ENCODE assay signal across 8 mouse cellular contexts in genomic region chr9:111289294-111289831, GRCm38 (mm10). TPM values are rescaled to one million over a fixed set of nuclear protein-coding genes. Genes with fewer than 3 reads are reported as not detected.
DNase-seq lines count a peak whose midpoint lies in the region; TF ChIP-seq lines count a peak whose summit lies in the region.

No protein-coding gene starts in this region.

- peak; percentile 8 for DNase-seq in adrenal gland, adult 2 months
- no peak for DNase-seq in adrenal gland, postnatal 25 days
- peak; percentile 47 for DNase-seq in kidney, adult 11 months
- peak; percentile 40 to 60 for DNase-seq in lung, adult 18-20 months
- DNase-seq in left cerebral cortex, postnatal 36 days (ENCODE audit: low spot score in 2 of 2): no peak
- no peak for DNase-seq in spleen, adult 18-20 months
- DNase-seq in spleen, adult 12 weeks (ENCODE audit: low spot score): no peak

- H3K4me3 ChIP-seq in bone marrow macrophage, adult 2 months (ENCODE audit: insufficient read depth, low read length): peak overlapping the region; percentile 21; the same call in 1 of the 2 replicates

- TF ChIP-seq CTCF in bone marrow macrophage, adult 2 months (IDR thresholded peaks at IDR 0.05; ENCODE audit: low read depth, low read length): no peak

- peaks cover 13% of the 10 kb centered on the region for H3K4me1 ChIP-seq in bone marrow macrophage, adult 2 months (ENCODE audit: control insufficient read depth, insufficient read depth, low read length)

- intact Hi-C loops in left cerebral cortex, postnatal 36 days (cut with DNase I): loop anchor here (5.0 kb wide), 1 partner anchor 188 kb away; no protein-coding TSS in a partner anchor

- H3K27ac ChIP-seq in bone marrow macrophage, adult 2 months (ENCODE audit: insufficient read depth, low read depth, low read length): peak overlapping the region; percentile 66

- TF ChIP-seq POLR2A in bone marrow macrophage, adult 2 months (IDR thresholded peaks at IDR 0.05; ENCODE audit: borderline replicate concordance, low read depth, low read length): no peak

RNA-seq across cellular contexts. Expression of gene Epm2aip1, which starts 17.6 kb away (rescaled TPM):
- total RNA-seq in adrenal gland, adult 2 months (2021): 10 to 100 TPM; 33.5 to 44.2 TPM
- 6.4 and 7.7 TPM in 2 replicates for polyA plus RNA-seq in adrenal gland, adult 2 months (2012; rRNA removed)
- 48.5 and 61.5 TPM in 2 replicates for total RNA-seq in adrenal gland, postnatal 25 days (2021)
- 10.3 and 12.0 TPM in 2 replicates for polyA plus RNA-seq in bone marrow macrophage, adult 2 months (2012; ENCODE audit: insufficient read depth, insufficient read length, missing spikeins)
- 10 to 100 TPM; 77.8 to 79.7 TPM for total RNA-seq in left cerebral cortex, postnatal 36 days (2021)

RNA-seq across cellular contexts. Expression of gene Mlh1, which starts 17.8 kb away (rescaled TPM):
- 10 to 100 TPM; 15.0 to 17.5 TPM for total RNA-seq in adrenal gland, adult 2 months (2021)
- 11.0 and 13.2 TPM in 2 replicates for polyA plus RNA-seq in adrenal gland, adult 2 months (2012; rRNA removed)
- total RNA-seq in adrenal gland, postnatal 25 days (2021): 26.5 and 28.1 TPM in 2 replicates
- polyA plus RNA-seq in bone marrow macrophage, adult 2 months (2012; ENCODE audit: insufficient read depth, insufficient read length, missing spikeins): 14.8 and 20.1 TPM in 2 replicates
- 10 to 100 TPM; 13.5 to 18.4 TPM for total RNA-seq in left cerebral cortex, postnatal 36 days (2021)

RNA-seq across cellular contexts. Expression of gene Trank1, which starts 22.2 kb away (rescaled TPM):
- total RNA-seq in adrenal gland, adult 2 months (2021): 10 to 100 TPM; 37.5 to 84.7 TPM
- polyA plus RNA-seq in adrenal gland, adult 2 months (2012; rRNA removed): 51.5 and 57.8 TPM in 2 replicates
- 69.1 and 74.9 TPM in 2 replicates for total RNA-seq in adrenal gland, postnatal 25 days (2021)
- 0.11 TPM in 1 of 2 replicates, not detected in the other for polyA plus RNA-seq in bone marrow macrophage, adult 2 months (2012; ENCODE audit: insufficient read depth, insufficient read length, missing spikeins)
- 100 to 1,000 TPM; 213 to 319 TPM for total RNA-seq in left cerebral cortex, postnatal 36 days (2021)

Comparison
In these comparisons a context has a peak if more than half of its experiments do, and no peak if none do; other contexts are left out.
1. DNase-seq: peak in adrenal gland, adult 2 months (single experiment), kidney, adult 11 months (single experiment) and lung, adult 18-20 months (2 of 2); none in adrenal gland, postnatal 25 days (single experiment), left cerebral cortex, postnatal 36 days (0 of 2), spleen, adult 18-20 months (0 of 2) and spleen, adult 12 weeks (single experiment).